Mouse (Mus musculus) liver, postnatal 0 days (tissue): ENCODE results near the gene Porcn.

Experiments
- CTCF ChIP-seq: sonication (generic); IDR thresholded peaks from 2 replicates; pipeline ENCODE4 v1.5.1; 2016; ENCODE audit warnings: antibody characterized with exemption, low read depth
- EP300 ChIP-seq: IDR thresholded peaks from 2 replicates; pipeline ENCODE4 v1.6.1; 2016; ENCODE audit warnings: antibody characterized with exemption, low read depth, mild to moderate bottlenecking

- TF ChIP-seq CTCF: no peak
- no peak for TF ChIP-seq EP300
These were observed 27.3 kb upstream of the Porcn start for GRCm38 (mm10) chrX:8233602-8234001.
